In genomic region chr4:114595188-114595701, GRCm38 (mm10) we compare ENCODE assay signal across 10 mouse cellular contexts.
A peak's percentile ranks its signal among the peaks of the same experiment; 100 is the strongest.
DNase-seq lines count a peak whose midpoint lies in the region; ATAC-seq lines count a peak whose summit lies in the region.
"Had no signal": no experiment of that assay in that cellular context is flagged by ENCODE, and none has a peak within 500 bp of the region (broad histone marks: within the 10 kb centered on the region; RNA-seq: fewer than 3 reads in every experiment).

No protein-coding gene starts in this region.

- no peak overlapping the region for H3K27ac ChIP-seq in hindbrain, embryonic 15.5 days (replicated peaks)
- no peak overlapping the region for H3K27ac ChIP-seq in hindbrain, embryonic 14.5 days
- no peak overlapping the region for H3K27ac ChIP-seq in intestine, embryonic 16.5 days (ENCODE audit: low read length)
- H3K27ac ChIP-seq: forebrain, embryonic 10.5 days had no signal

- H3K36me3 ChIP-seq in hindbrain, embryonic 15.5 days: no peaks in the 10 kb centered on the region
- H3K36me3 ChIP-seq in hindbrain, embryonic 14.5 days (replicated peaks; ENCODE audit: control insufficient read depth, insufficient read depth): no peaks in the 10 kb centered on the region
- H3K36me3 ChIP-seq in intestine, embryonic 16.5 days (ENCODE audit: control insufficient read depth, insufficient read depth, low read length): no peaks in the 10 kb centered on the region
- H3K36me3 ChIP-seq: forebrain, embryonic 10.5 days had no signal

- DNase-seq in hindbrain, embryonic 14.5 days (ENCODE audit: low spot score): no peak
- DNase-seq in NIH3T3 (ENCODE audit: low read depth): peak; percentile 48
- peak; percentile 29 for DNase-seq in gastrocnemius, postnatal 10 days
- DNase-seq in spleen, postnatal 14 days (ENCODE audit: low spot score in 2 of 2): no peak
- no peak for DNase-seq in adrenal gland, postnatal 4 days (ENCODE audit: low spot score in 2 of 2)
- no peak for DNase-seq in neural tube, embryonic 10.5 days (ENCODE audit: extremely low spot score, low spot score)
- DNase-seq: retina, postnatal 1 day had no signal

- no peak overlapping the region for H3K4me3 ChIP-seq in hindbrain, embryonic 15.5 days
- no peak overlapping the region for H3K4me3 ChIP-seq in hindbrain, embryonic 14.5 days (replicated peaks; ENCODE audit: low read length)
- H3K4me3 ChIP-seq in intestine, embryonic 16.5 days (ENCODE audit: low read length): no peak overlapping the region
- H3K4me3 ChIP-seq: forebrain, embryonic 10.5 days had no signal

- no peak overlapping the region for H3K4me2 ChIP-seq in hindbrain, embryonic 15.5 days
- H3K4me2 ChIP-seq in hindbrain, embryonic 14.5 days (replicated peaks): no peak overlapping the region
- H3K4me2 ChIP-seq in intestine, embryonic 16.5 days (ENCODE audit: low read depth, low read length): no peak overlapping the region

- whole genome bisulfite sequencing in hindbrain, embryonic 15.5 days: 40% methylated on average over 2 of the region's 2 CpGs
- 46% methylated on average over 2 of the region's 2 CpGs for WGBS in hindbrain, embryonic 14.5 days
- 45% methylated on average over 2 of the region's 2 CpGs for WGBS in intestine, embryonic 16.5 days

- ATAC-seq in hindbrain, embryonic 15.5 days (ENCODE audit: low FRiP score, low read depth): peak; percentile 43; the same call in 1 of the 2 replicates
- ATAC-seq in hindbrain, embryonic 14.5 days (ENCODE audit: low FRiP score): no peak
- ATAC-seq in intestine, embryonic 16.5 days: peak; percentile 10; the same call in 1 of the 2 replicates

- no peaks in the 10 kb centered on the region for H3K27me3 ChIP-seq in hindbrain, embryonic 15.5 days
- H3K27me3 ChIP-seq in hindbrain, embryonic 14.5 days (ENCODE audit: control insufficient read depth, insufficient read depth, low read length): no peaks in the 10 kb centered on the region
- no peaks in the 10 kb centered on the region for H3K27me3 ChIP-seq in intestine, embryonic 16.5 days (replicated peaks; ENCODE audit: control insufficient read depth, insufficient read depth, low read length)

- no peaks in the 10 kb centered on the region for H3K4me1 ChIP-seq in hindbrain, embryonic 15.5 days (replicated peaks)
- H3K4me1 ChIP-seq in hindbrain, embryonic 14.5 days (replicated peaks; ENCODE audit: control insufficient read depth, insufficient read depth, low read length): no peaks in the 10 kb centered on the region
- 0 out of 2 replicates have a peak, but pooled peaks cover 3% of the 10 kb centered on the region for H3K4me1 ChIP-seq in intestine, embryonic 16.5 days (ENCODE audit: control insufficient read depth, insufficient read depth, low read length)

- H3K9ac ChIP-seq in hindbrain, embryonic 15.5 days: no peak overlapping the region
- no peak overlapping the region for H3K9ac ChIP-seq in hindbrain, embryonic 14.5 days
- no peak overlapping the region for H3K9ac ChIP-seq in intestine, embryonic 16.5 days (ENCODE audit: low read depth, low read length)

- H3K9me3 ChIP-seq in hindbrain, embryonic 15.5 days: no peaks in the 10 kb centered on the region
- no peaks in the 10 kb centered on the region for H3K9me3 ChIP-seq in hindbrain, embryonic 14.5 days (ENCODE audit: control insufficient read depth, low read length)
- H3K9me3 ChIP-seq in intestine, embryonic 16.5 days (ENCODE audit: control insufficient read depth, low read length): no peaks in the 10 kb centered on the region
- H3K9me3 ChIP-seq: forebrain, embryonic 10.5 days had no signal

Comparison
In these comparisons a context has a peak if more than half of its experiments do, and no peak if none do; other contexts are left out.
1. DNase-seq: peak in NIH3T3 (single experiment) and gastrocnemius, postnatal 10 days (single experiment); none in hindbrain, embryonic 14.5 days (single experiment), spleen, postnatal 14 days (0 of 2), adrenal gland, postnatal 4 days (0 of 2) and neural tube, embryonic 10.5 days (single experiment).